Mouse (Mus musculus): ENCODE results near the gene Abhd14b.

DNA sequence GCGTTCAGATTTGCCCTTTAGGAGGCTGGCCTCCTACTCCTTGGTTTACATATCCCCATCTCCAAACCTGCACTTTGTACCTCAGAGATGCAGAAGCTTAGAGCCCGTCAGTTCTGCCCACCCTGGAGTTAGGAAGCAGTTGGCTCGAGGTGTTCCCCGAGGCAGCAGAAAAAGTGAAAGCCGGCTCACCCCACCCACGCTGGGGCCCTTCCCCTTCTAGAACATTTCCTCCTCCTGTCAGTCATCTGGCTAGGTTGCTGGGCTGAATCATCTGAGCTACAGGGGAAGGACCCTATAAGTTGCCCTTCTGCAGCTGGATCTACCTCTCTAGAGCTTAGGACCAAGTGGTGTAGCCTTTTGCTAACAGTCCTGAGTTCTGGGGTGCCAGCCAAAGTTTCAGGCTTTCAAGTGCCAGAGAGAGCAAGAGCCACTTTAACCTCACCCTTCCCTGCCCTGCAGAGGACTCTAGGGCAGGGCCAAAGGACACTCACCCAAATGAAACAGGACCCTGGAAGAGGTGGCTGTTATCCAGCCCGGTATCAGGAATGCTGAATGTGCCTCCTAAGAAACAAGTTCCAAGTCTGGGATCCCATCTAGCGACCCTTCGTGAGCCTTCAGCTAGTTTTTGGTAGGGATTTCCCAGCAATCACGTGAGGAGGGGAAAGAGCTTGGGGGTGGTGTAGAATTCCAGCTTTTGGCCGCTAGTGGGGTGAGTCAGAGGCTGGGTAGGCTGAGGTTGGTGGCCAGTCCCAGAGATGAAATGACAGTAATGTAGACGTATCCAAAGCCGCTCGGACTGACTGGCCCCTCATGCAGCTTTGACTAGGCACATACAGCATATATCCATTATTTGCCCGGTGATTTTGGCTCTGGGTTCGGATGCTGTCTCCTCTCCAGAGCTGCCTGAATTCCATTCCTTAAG, 29.0 kb downstream of the Abhd14b start:
- no peak for TF ChIP-seq CTCF (IDR thresholded peaks at IDR 0.05; ENCODE audit: insufficient read depth, low read length)
- TF ChIP-seq POLR2A (IDR thresholded peaks at IDR 0.05; ENCODE audit: borderline replicate concordance, extremely low read depth, low read depth, low read length), result 0 out of 2 replicates have a peak, but pooled peaks have one; percentile 34

All from lung, adult 2 months (tissue).